In the genomic region with DNA sequence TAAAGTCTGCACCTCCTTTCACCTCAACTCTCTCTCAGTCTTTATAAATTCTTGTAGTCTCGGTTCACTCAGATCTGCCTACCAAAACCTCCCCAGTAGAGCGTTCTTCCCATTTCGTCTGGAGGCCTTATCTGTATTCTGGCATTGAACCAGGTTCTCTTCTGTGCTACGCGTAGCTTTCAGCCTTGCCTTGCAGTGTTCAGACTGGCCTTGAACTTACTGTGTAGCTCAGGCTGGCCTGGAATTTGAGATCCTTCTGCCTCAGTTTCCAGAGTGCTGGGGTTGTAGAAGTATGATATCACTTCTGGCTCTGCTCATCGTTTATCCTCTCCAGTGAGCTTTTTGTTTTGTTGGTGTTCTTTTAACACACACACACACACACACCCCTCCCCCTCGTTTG, we compare ENCODE assay signal across 8 mouse cellular contexts. TPM values are rescaled to one million over a fixed set of nuclear protein-coding genes. Genes with fewer than 3 reads are reported as not detected.
DNase-seq lines count a peak whose midpoint lies in the region; ATAC-seq and TF ChIP-seq lines count a peak whose summit lies in the region.

No protein-coding gene starts in this region.

- WGBS in limb, embryonic 14.5 days, result 23% methylated on average over 7 of the region's 7 CpGs
- 22% methylated on average over 7 of the region's 7 CpGs for WGBS in stomach, embryonic 15.5 days

- no peak for ATAC-seq in limb, embryonic 14.5 days (ENCODE audit: low FRiP score, low read depth)
- ATAC-seq in stomach, embryonic 15.5 days (ENCODE audit: insufficient read depth, low FRiP score, low read depth), result no peak

- peaks cover 52% of the 10 kb centered on the region for H3K36me3 ChIP-seq in erythroblast, embryonic 14.5 days (ENCODE audit: control insufficient read depth)
- peaks cover 30% of the 10 kb centered on the region for H3K36me3 ChIP-seq in limb, embryonic 14.5 days (ENCODE audit: control insufficient read depth, insufficient read depth, low read length)
- peaks cover 22% of the 10 kb centered on the region for H3K36me3 ChIP-seq in stomach, embryonic 15.5 days

- H3K4me2 ChIP-seq in limb, embryonic 14.5 days (replicated peaks; ENCODE audit: low read depth, low read length, severe bottlenecking), result peak overlapping the region; percentile 80
- H3K4me2 ChIP-seq in stomach, embryonic 15.5 days, result peak overlapping the region; percentile 87

- no peak for TF ChIP-seq POLR2A in limb, embryonic 14.5 days (IDR thresholded peaks at IDR 0.05; ENCODE audit: borderline replicate concordance, extremely low read depth, insufficient read depth, insufficient read length)

- no peak overlapping the region for H3K27ac ChIP-seq in limb, embryonic 14.5 days (replicated peaks; ENCODE audit: low read depth, low read length)
- H3K27ac ChIP-seq in stomach, embryonic 15.5 days, result peak overlapping the region; percentile 82; the same call in 1 of the 2 replicates

- H3K4me3 ChIP-seq in erythroblast, embryonic 14.5 days (replicated peaks), result peak overlapping the region; percentile 93
- peak overlapping the region; percentile 82 for H3K4me3 ChIP-seq in limb, embryonic 14.5 days (replicated peaks; ENCODE audit: low read length)
- peak overlapping the region; percentile 66 for H3K4me3 ChIP-seq in stomach, embryonic 15.5 days (replicated peaks)

- H3K9ac ChIP-seq in limb, embryonic 14.5 days (ENCODE audit: low read depth, low read length, severe bottlenecking), result peak overlapping the region; percentile 66; the same call in 1 of the 2 replicates
- H3K9ac ChIP-seq in stomach, embryonic 15.5 days, result 0 out of 2 replicates have a peak overlapping the region, but pooled peaks have one; percentile 36

- no peaks in the 10 kb centered on the region for H3K9me3 ChIP-seq in erythroblast, embryonic 14.5 days (ENCODE audit: control insufficient read depth, low read length)
- no peaks in the 10 kb centered on the region for H3K9me3 ChIP-seq in limb, embryonic 14.5 days (ENCODE audit: control insufficient read depth, low read length)
- no peaks in the 10 kb centered on the region for H3K9me3 ChIP-seq in stomach, embryonic 15.5 days

- H3K27me3 ChIP-seq in erythroblast, embryonic 14.5 days (ENCODE audit: control insufficient read depth), result no peaks in the 10 kb centered on the region
- H3K27me3 ChIP-seq in limb, embryonic 14.5 days (ENCODE audit: control insufficient read depth, insufficient read depth, low read length), result no peaks in the 10 kb centered on the region
- H3K27me3 ChIP-seq in stomach, embryonic 15.5 days (replicated peaks), result no peaks in the 10 kb centered on the region

- peak; percentile 43 for DNase-seq in adrenal gland, adult 2 months
- no peak for DNase-seq in adrenal gland, postnatal 25 days
- peak; percentile 55 for DNase-seq in 416B (ENCODE audit: low read depth)
- no peak for DNase-seq in limb, embryonic 14.5 days (ENCODE audit: low spot score)
- no peak for DNase-seq in layer of hippocampus, postnatal 36 days
- DNase-seq in adrenal gland, adult 8-10 months, result no peak

- H3K4me1 ChIP-seq in erythroblast, embryonic 14.5 days (ENCODE audit: control insufficient read depth), result peaks cover 53% of the 10 kb centered on the region
- peaks cover 7% of the 10 kb centered on the region; the same call in 1 of the 2 replicates for H3K4me1 ChIP-seq in limb, embryonic 14.5 days (ENCODE audit: control insufficient read depth, insufficient read depth, low read length)
- H3K4me1 ChIP-seq in stomach, embryonic 15.5 days, result peaks cover 27% of the 10 kb centered on the region; the same call in 1 of the 2 replicates

RNA-seq across cellular contexts. Expression of gene Lmln, which starts 0.9 kb away (rescaled TPM):
- total RNA-seq in adrenal gland, adult 2 months (2021), result 10 to 100 TPM; 16.5 to 17.2 TPM
- polyA plus RNA-seq in adrenal gland, adult 2 months (2012; rRNA removed), result 5.5 and 9.6 TPM in 2 replicates
- total RNA-seq in adrenal gland, postnatal 25 days (2021), result 15.5 and 19.5 TPM in 2 replicates
- 0.02 and 0.03 TPM in 2 replicates for polyA plus RNA-seq in erythroblast, embryonic 14.5 days (2012)
- polyA plus RNA-seq in limb, embryonic 14.5 days (2012; rRNA removed), result 3.5 and 3.6 TPM in 2 replicates
- 1.7 and 1.9 TPM in 2 replicates for polyA plus RNA-seq in limb, embryonic 14.5 days (2014; fragmentation: Nextera tagmentation; extraction: Ambion mirVana)
- 1.6 and 2.8 TPM in 2 replicates for polyA plus RNA-seq in stomach, embryonic 15.5 days (2015; fragmentation: Nextera tagmentation; extraction: Ambion mirVana)
- 10 to 100 TPM; 20.3 to 20.4 TPM for total RNA-seq in layer of hippocampus, postnatal 36 days (2021)
- total RNA-seq in adrenal gland, adult 8-10 months (2022), result 10 to 100 TPM; 11.7 to 39.2 (median 25.1) TPM

RNA-seq across cellular contexts. Expression of gene Rpl35a, which starts 7.0 kb away (rescaled TPM):
- 100 to 1,000 TPM; 378 to 722 TPM for total RNA-seq in adrenal gland, adult 2 months (2021)
- 23.8 and 26.0 TPM in 2 replicates for polyA plus RNA-seq in adrenal gland, adult 2 months (2012; rRNA removed)
- 492 and 649 TPM in 2 replicates for total RNA-seq in adrenal gland, postnatal 25 days (2021)
- 13.1 and 13.8 TPM in 2 replicates for polyA plus RNA-seq in erythroblast, embryonic 14.5 days (2012)
- 974 and 1,399 TPM in 2 replicates for polyA plus RNA-seq in limb, embryonic 14.5 days (2012; rRNA removed)
- polyA plus RNA-seq in limb, embryonic 14.5 days (2014; fragmentation: Nextera tagmentation; extraction: Ambion mirVana), result 967 and 1,006 TPM in 2 replicates
- polyA plus RNA-seq in stomach, embryonic 15.5 days (2015; fragmentation: Nextera tagmentation; extraction: Ambion mirVana), result 983 and 1,042 TPM in 2 replicates
- total RNA-seq in layer of hippocampus, postnatal 36 days (2021), result 100 to 1,000 TPM; 296 to 306 TPM
- total RNA-seq in adrenal gland, adult 8-10 months (2022), result 100 to 1,000 TPM; 636 to 871 (median 712) TPM

RNA-seq across cellular contexts. Expression of gene Iqcg, which starts 7.2 kb away (rescaled TPM):
- total RNA-seq in adrenal gland, adult 2 months (2021), result 1 to 10 TPM; 1.8 to 2.0 TPM
- polyA plus RNA-seq in adrenal gland, adult 2 months (2012; rRNA removed), result 0.01 and 0.06 TPM in 2 replicates
- total RNA-seq in adrenal gland, postnatal 25 days (2021), result 0.48 and 1.6 TPM in 2 replicates
- 1.5 and 1.6 TPM in 2 replicates for polyA plus RNA-seq in erythroblast, embryonic 14.5 days (2012)
- polyA plus RNA-seq in limb, embryonic 14.5 days (2012; rRNA removed), result 0.29 and 1.1 TPM in 2 replicates
- polyA plus RNA-seq in limb, embryonic 14.5 days (2014; fragmentation: Nextera tagmentation; extraction: Ambion mirVana), result 0.95 and 2.1 TPM in 2 replicates
- 2.2 TPM in 2 replicates for polyA plus RNA-seq in stomach, embryonic 15.5 days (2015; fragmentation: Nextera tagmentation; extraction: Ambion mirVana)
- 1 to 10 TPM; 4.0 to 5.4 TPM for total RNA-seq in layer of hippocampus, postnatal 36 days (2021)
- total RNA-seq in adrenal gland, adult 8-10 months (2022), result 1 to 10 TPM; 1.0 to 6.4 (median 3.7) TPM

Comparison
In these comparisons a context has a peak if more than half of its experiments do, and no peak if none do; other contexts are left out.
1. DNase-seq: peak in adrenal gland, adult 2 months (single experiment) and 416B (single experiment); none in adrenal gland, postnatal 25 days (single experiment), limb, embryonic 14.5 days (single experiment), layer of hippocampus, postnatal 36 days (0 of 2) and adrenal gland, adult 8-10 months (single experiment).
2. Peak in every context shown above with its lines, with median percentiles within 50 percentile points of each other: H3K4me3 ChIP-seq.